Mouse (Mus musculus) hematopoietic stem cell, adult 5-6 weeks (primary cell): ENCODE measurements around the gene Lcn4. TPM values are rescaled to one million over a fixed set of nuclear protein-coding genes. Genes with fewer than 3 reads are reported as not detected.

Experiments
- total RNA-seq: library from RNA; stranded (forward); fragments of 172-1452, 232-1000 nt; gene quantifications from 2 replicates; pipeline ENCODE4 v1.2.3, GENCODE M21; 2017

The Lcn4 gene
- total RNA-seq, 1 experiment from 2014 or later: not detected

Other genes with a start within 250 kb of the Lcn4 start
- gene Sec16a, start 226.1 kb downstream of the Lcn4 start, total RNA-seq: 30.8 and 50.0 TPM in 2 replicates
- gene Notch1, start 154.6 kb downstream of the Lcn4 start, total RNA-seq: 21.6 and 23.7 TPM in 2 replicates
- 145 and 179 TPM in 2 replicates for gene Egfl7, start 91.3 kb downstream of the Lcn4 start, total RNA-seq
- gene Gm20532, start 84.6 kb downstream of the Lcn4 start, total RNA-seq: 0.88 TPM in 1 of 2 replicates, not detected in the other
- gene Agpat2, start 66.9 kb downstream of the Lcn4 start, total RNA-seq: 49.6 and 81.5 TPM in 2 replicates
- 28.3 and 57.6 TPM in 2 replicates for gene Fam69b, start 42.8 kb downstream of the Lcn4 start, total RNA-seq
- gene Abo, start 193.7 kb upstream of the Lcn4 start, total RNA-seq: not detected in 2 replicates
- gene Surf6, start 231.6 kb upstream of the Lcn4 start, total RNA-seq: 60.0 and 60.6 TPM in 2 replicates
- 22.1 and 24.0 TPM in 2 replicates for gene Med22, start 239.4 kb upstream of the Lcn4 start, total RNA-seq
- gene Rpl7a, start 239.5 kb upstream of the Lcn4 start, total RNA-seq: 1,682 and 2,482 TPM in 2 replicates
- 83.3 and 94.2 TPM in 2 replicates for gene Surf2, start 245.1 kb upstream of the Lcn4 start, total RNA-seq
- gene Surf1, start 245.2 kb upstream of the Lcn4 start, total RNA-seq: 60.8 and 67.5 TPM in 2 replicates